Mouse (Mus musculus) ES-CJ7 (cell line): ENCODE results near the gene Bmp2k.

ENCODE experiments used
- DNase-seq: peaks from one replicate; pipeline ENCODE4 v3.0.0; 2011; ENCODE audit warnings: low read depth, low spot score

Bmp2k gene

GRCm38 (mm10) chr5:96997310-96997801 is at the start of gene Bmp2k:
Gene Bmp2k (plus strand): TSS chr5:96997689.
- DNase-seq, result peak; percentile 68

DNA sequence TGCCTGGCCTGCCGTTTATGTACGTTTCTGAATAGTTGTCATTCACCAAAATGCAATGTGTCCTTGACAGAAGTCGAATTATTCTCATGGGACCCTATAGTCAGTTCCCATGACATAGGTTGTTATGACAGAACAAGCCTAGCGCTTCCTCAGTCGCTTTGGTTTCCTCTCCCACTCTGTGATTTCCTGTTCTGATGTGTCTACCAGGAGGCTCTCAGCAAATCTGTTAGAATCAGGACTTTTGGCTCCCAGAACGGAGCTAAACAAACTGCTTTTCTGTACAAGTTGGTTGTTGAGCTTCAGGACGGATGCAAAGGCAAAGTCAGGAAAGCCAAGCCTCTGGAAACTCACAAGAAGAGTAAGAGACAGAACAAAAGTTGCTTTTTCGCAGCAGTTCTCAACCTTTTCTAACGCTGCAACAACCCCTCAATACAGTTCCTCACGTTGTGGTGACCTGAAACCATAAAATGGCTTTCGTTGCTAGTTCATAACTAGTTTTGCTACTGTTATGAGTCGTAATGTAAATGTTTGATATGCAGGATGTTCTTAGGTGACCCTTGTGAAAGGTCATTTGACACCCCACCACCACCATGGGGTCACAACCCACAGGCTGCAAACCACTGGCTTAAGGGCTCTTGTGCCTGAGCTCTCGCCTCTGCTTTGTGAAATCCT is 48.5 kb upstream of the Bmp2k start:
- no peak for DNase-seq

DNA sequence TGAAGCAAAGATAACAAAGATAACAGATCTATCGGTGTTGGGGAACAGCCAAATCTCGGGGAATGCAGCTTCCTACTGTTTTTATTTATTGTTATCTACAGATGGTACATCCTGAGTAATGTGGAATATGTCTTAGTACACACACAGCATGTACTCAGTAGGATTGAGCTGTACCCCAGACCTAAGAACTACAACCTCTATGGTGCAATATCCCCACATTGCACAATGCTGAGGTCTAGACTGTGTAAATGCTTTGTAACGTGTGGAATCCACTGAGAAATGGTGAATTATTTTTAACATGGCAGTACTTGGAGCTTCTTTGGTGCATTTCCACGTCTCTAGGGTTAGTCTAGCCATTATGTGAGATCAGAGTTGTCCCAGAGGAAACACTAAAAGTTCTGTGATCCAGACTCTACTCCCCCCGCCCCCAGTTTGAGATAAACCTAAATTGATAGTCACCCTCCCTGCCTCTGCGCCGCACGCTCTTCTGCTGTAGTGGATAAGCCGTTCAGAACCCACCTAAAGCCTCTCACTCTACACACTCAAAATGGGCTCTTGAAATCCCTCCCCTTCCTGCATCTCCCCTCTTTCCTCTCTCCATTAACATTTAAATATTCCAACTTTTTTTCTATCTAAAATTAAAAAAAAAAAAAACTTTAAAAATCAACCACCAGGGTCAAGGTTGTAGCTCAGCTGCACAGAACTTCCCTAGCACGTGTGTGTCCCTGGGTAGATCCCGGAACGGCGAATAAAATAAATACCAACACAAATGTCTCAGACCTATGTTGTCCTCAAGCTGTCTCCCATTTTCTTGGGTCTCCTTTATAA is 47.4 kb upstream of the Bmp2k start:
- no peak for DNase-seq

DNA sequence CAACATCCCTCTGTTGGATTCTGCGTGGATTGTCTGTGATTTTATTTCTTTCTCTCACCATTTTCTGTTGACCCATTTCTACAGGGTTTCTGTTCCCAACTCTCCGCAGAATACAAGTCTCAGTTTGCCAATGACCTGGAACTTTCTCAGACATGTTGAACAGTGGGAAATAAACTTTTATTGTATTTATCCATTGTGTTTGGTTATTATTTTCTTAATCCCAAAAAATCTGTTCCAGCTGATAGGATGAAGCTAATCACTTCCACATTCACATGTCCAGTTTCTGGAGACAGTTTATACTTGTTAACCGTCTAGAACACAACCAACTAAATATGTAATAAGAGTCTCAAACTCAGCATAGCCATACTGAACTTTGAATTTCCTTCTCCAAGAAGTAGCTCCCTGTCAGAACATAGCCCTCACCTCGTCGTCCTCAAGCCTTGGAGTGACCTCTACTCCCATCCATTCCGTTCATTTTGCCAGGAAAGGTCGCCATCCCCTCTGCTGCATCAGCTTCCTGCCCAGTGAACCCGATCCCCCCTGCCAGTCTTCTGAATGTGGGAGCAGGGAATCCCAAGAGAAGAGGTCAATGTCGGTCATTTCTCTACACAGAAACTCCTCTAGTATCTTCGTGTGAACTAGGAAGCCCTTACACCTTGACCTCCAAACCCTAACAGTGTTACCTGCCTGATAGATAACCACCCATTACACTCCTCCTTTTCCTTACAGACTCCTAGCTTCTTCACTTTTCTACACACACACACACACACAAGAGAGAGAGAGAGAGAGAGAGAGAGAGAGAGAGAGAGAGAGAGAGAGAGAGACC is 46.6 kb upstream of the Bmp2k start:
- no peak for DNase-seq

- DNase-seq, result no peak
These were observed 45.9 kb upstream of the Bmp2k start for GRCm38 (mm10) chr5:96951493-96952105.

GRCm38 (mm10) chr5:96954040-96954439 is 43.4 kb upstream of the Bmp2k start:
- no peak for DNase-seq

DNA sequence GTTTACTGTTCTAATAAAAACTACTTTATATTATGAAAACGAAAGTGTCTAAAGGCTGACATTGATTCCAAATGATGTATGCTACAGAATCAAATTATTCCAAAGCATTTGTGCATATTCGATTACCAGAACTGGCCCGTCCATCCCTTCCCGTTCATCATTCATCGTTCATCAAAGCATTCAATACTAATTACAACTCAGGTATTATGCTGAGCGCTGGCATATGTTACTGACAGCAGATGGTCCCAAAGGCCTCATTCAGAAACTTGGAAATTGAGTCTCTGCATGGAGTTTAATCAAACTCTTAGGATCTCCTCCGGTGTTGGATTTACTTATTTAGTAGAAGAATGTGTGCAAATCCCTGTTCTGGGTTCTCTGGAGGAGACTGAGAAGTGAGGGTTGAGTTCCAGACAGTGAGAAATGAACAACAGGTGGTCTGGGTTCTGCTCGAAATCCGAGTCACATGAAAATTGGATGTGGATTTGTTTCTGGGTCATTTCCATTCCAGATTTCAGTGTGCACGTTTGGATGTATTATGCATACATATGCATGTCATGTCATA is 42.9 kb upstream of the Bmp2k start:
- DNase-seq, result no peak

DNA sequence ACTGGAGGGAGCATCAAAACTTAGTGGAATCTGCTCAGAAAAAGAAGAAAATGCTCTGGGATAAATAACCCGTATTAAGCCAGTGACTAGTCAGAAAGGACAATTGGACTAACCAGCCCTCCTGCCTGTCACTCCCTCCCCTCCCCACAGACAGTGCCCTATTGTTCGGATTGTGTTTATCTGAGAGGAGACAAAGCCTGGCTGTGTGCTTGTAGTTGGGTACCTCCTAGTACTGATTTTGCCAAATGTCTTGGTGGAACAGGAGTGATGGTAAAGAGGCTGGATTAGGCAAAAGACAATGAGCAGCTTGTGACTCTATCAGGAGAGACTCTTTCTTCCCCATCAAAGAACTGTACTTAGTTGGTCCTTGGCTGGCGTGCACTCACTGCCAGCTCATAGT is 40.6 kb upstream of the Bmp2k start:
- no peak for DNase-seq

GRCm38 (mm10) chr5:96961122-96961521 is 36.4 kb upstream of the Bmp2k start:
- no peak for DNase-seq

GRCm38 (mm10) chr5:96961852-96962251 is 35.6 kb upstream of the Bmp2k start:
- DNase-seq, result no peak

DNA sequence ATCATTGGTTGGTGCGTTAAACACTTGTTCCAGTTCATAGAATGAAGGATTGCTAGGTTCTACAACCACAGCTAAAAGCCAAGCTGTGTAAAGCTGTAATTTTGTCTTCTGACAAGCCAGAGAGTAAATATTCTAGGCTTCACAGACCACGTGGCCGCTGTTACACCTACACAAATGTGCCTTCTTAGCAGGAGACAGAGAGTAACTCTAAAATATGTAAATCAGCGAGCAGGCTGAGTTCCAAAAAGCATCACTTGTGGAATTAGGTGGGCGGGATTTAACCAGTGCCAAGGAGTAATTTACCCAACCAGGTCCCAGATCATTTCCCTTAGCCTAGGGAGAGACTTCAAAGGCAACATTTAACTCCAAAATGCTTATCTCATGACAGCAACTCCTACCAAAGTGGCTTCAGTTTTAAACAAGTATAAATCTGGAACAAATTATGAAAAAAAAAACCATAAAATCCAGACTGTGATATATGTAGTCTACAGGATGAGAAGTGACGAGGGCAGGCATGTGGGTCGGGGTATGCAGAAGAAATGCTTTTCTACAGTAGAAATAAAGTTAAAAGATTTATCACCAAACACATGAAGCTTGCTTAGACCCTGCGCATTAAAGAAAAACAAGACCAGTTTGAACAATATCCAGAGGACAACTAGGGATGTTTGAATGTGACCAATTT is 35.1 kb upstream of the Bmp2k start:
- no peak for DNase-seq

- no peak for DNase-seq
These were observed 34.6 kb upstream of the Bmp2k start for GRCm38 (mm10) chr5:96962934-96963301.

GRCm38 (mm10) chr5:96964062-96965028 is 33.1 kb upstream of the Bmp2k start:
- DNase-seq, result peak; percentile 48

DNA sequence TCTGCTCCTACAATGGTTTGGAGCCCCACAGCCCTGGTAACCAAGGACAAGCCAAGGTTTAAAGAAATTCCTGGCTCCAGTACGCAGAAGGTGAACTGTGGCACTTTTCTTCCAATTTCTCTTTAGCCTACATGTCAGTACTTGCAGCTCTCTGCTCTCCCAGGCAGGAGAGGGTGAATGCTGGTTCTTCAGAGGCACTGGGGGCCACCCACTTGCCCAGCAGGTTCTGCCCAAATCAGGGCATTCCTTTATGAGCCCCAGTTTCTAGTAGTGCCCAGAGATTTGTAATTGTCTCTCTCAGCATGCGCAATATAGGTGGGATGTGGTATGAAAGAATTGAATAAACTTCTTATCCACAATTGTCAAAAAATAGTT is 32.5 kb upstream of the Bmp2k start:
- peak; percentile 17 for DNase-seq

GRCm38 (mm10) chr5:96965503-96965902 is 32.0 kb upstream of the Bmp2k start:
- no peak for DNase-seq

DNA sequence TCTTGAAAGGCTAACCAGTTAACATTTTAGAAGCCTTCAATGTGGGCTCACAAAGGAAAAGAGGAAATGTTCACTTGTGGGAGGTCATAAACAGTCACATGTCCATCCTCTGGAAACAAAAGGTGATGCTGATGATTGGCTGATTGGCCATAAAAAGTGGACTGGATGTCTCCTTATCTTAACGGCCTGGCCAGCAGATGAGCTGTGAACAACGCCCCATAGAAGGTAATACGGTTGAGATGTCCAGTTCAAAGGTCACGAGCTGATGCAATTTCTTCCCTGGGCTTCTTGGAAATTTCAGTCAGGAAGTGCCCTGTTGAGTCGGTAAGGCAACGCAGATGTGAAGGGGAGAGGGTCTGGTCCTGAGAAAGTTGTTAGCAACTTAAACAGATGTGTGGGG is 28.9 kb upstream of the Bmp2k start:
- DNase-seq, result peak; percentile 29

DNA sequence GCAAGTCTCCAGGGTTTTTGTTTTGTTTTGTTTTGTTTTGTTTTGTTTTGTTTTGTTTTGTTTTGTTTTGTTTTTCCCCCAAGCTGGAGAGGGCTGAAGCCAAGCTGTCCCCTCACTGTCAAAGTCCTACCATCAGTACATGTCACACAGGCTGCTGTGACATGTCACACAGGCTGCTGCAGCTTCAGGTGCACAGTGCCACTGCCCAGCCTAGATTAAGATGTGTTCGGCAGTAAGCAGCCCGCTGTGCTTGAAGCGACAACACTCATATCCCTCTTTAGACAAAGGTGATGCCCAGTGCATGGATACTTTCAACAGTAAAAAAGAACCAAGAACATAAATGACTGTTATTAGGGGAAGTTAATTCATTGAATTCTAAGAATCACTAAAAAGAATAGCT is 28.5 kb upstream of the Bmp2k start:
- no peak for DNase-seq

GRCm38 (mm10) chr5:96969705-96970471 is 27.6 kb upstream of the Bmp2k start:
- peak; percentile 25 for DNase-seq

- no peak for DNase-seq
These were observed 27.0 kb upstream of the Bmp2k start for GRCm38 (mm10) chr5:96970472-96970848.
